Mouse (Mus musculus): ENCODE measurements around the gene Hoxd12.

- TF ChIP-seq POLR2A (IDR thresholded peaks at IDR 0.05; ENCODE audit: extremely low read depth, insufficient read depth, low read length): no peak
- no peak for TF ChIP-seq CTCF (IDR thresholded peaks at IDR 0.05; ENCODE audit: extremely low read depth, insufficient read depth, low read length)
Observed at GRCm38 (mm10) chr2:74703317-74703716, 28.5 kb downstream of the Hoxd12 start.

Measured in cortical plate, adult 2 months (tissue).